Comparison of ENCODE assay signal across 7 mouse cellular contexts in genomic region chr3:152761116-152761515, GRCm38 (mm10). TPM values are rescaled to one million over a fixed set of nuclear protein-coding genes. Genes with fewer than 3 reads are reported as not detected.
DNase-seq lines count a peak whose midpoint lies in the region; ATAC-seq and TF ChIP-seq lines count a peak whose summit lies in the region.

No protein-coding gene starts in this region.

- H3K27ac ChIP-seq in kidney, embryonic 14.5 days (ENCODE audit: low read depth, low read length) = no peak overlapping the region
- H3K27ac ChIP-seq in ES-E14 (ENCODE audit: insufficient read depth, low read depth, low read length, poor library complexity, severe bottlenecking) = no peak overlapping the region
- H3K27ac ChIP-seq in heart, postnatal 0 days (ENCODE audit: low read depth) = no peak overlapping the region
- H3K27ac ChIP-seq in liver, embryonic 13.5 days = peak overlapping the region; percentile 9; the same call in 1 of the 2 replicates

- H3K27me3 ChIP-seq in kidney, embryonic 14.5 days (ENCODE audit: control insufficient read depth, insufficient read depth, low read length) = no peaks in the 10 kb centered on the region
- no peaks in the 10 kb centered on the region for H3K27me3 ChIP-seq in heart, postnatal 0 days (ENCODE audit: control insufficient read depth, insufficient read depth, low read length)
- no peaks in the 10 kb centered on the region for H3K27me3 ChIP-seq in liver, embryonic 13.5 days

- no peaks in the 10 kb centered on the region for H3K4me1 ChIP-seq in kidney, embryonic 14.5 days (ENCODE audit: control insufficient read depth, insufficient read depth, low read length)
- H3K4me1 ChIP-seq in ES-E14 (ENCODE audit: control insufficient read depth in 2 of 2, insufficient read depth in 2 of 2, low read length in 2 of 2, poor library complexity in 1 of 2) = peaks cover 0 to 3% of the 10 kb centered on the region in 2 experiments; a peak in 1 of 4 replicates
- H3K4me1 ChIP-seq in heart, postnatal 0 days (ENCODE audit: control insufficient read depth, insufficient read depth) = no peaks in the 10 kb centered on the region
- peaks cover 86% of the 10 kb centered on the region for H3K4me1 ChIP-seq in liver, embryonic 13.5 days (replicated peaks)

- TF ChIP-seq EP300 in heart, postnatal 0 days (IDR thresholded peaks at IDR 0.05; ENCODE audit: low read depth) = no peak

- H3K4me2 ChIP-seq in kidney, embryonic 14.5 days (replicated peaks; ENCODE audit: low read depth, low read length) = no peak overlapping the region
- no peak overlapping the region for H3K4me2 ChIP-seq in heart, postnatal 0 days (ENCODE audit: low read depth, low read length)
- H3K4me2 ChIP-seq in liver, embryonic 13.5 days = no peak overlapping the region

- peak; percentile 56 for TF ChIP-seq CTCF in heart, postnatal 0 days (IDR thresholded peaks at IDR 0.05; ENCODE audit: low read depth)

- H3K36me3 ChIP-seq in kidney, embryonic 14.5 days (ENCODE audit: control insufficient read depth, insufficient read depth, low read length) = no peaks in the 10 kb centered on the region
- no peaks in the 10 kb centered on the region for H3K36me3 ChIP-seq in ES-E14 (ENCODE audit: control insufficient read depth, insufficient read depth, low read length, poor library complexity, severe bottlenecking)
- no peaks in the 10 kb centered on the region for H3K36me3 ChIP-seq in heart, postnatal 0 days (replicated peaks; ENCODE audit: control insufficient read depth, insufficient read depth, low read length)
- H3K36me3 ChIP-seq in liver, embryonic 13.5 days = no peaks in the 10 kb centered on the region

- DNase-seq in kidney, adult 8-10 months = peak; percentile 22 to 64
- DNase-seq in ES-E14 (ENCODE audit: low read depth, low spot score) = peak; percentile 26
- DNase-seq in adrenal gland, postnatal 36 days = peak; percentile 34 to 39
- DNase-seq in heart, postnatal 0 days (ENCODE audit: low spot score) = peak; percentile 21
- DNase-seq in liver, embryonic 13.5 days = peak; percentile 40
- DNase-seq in thymus, postnatal 4 days = peak; percentile 45

- H3K9me3 ChIP-seq in kidney, embryonic 14.5 days (ENCODE audit: control insufficient read depth, low read length) = no peaks in the 10 kb centered on the region
- H3K9me3 ChIP-seq in ES-E14 (ENCODE audit: control insufficient read depth, insufficient read depth, low read depth, low read length) = no peaks in the 10 kb centered on the region
- H3K9me3 ChIP-seq in heart, postnatal 0 days (replicated peaks; ENCODE audit: control insufficient read depth, low read length) = no peaks in the 10 kb centered on the region
- no peaks in the 10 kb centered on the region for H3K9me3 ChIP-seq in liver, embryonic 13.5 days (replicated peaks)

- WGBS in kidney, embryonic 14.5 days = 32% methylated on average over 7 of the region's 7 CpGs
- 21% methylated on average over 7 of the region's 7 CpGs for WGBS in heart, postnatal 0 days
- 18% methylated on average over 7 of the region's 7 CpGs for WGBS in liver, embryonic 13.5 days (ENCODE audit: insufficient replicate concordance)

- H3K9ac ChIP-seq in kidney, embryonic 14.5 days (ENCODE audit: low read depth, low read length) = no peak overlapping the region
- H3K9ac ChIP-seq in ES-E14 (ENCODE audit: insufficient read depth, low read depth, low read length, poor library complexity, severe bottlenecking) = no peak overlapping the region
- no peak overlapping the region for H3K9ac ChIP-seq in heart, postnatal 0 days (replicated peaks; ENCODE audit: low read depth, low read length)
- H3K9ac ChIP-seq in liver, embryonic 13.5 days = no peak overlapping the region

- no peak for ATAC-seq in kidney, embryonic 14.5 days (ENCODE audit: low FRiP score, low TSS enrichment)
- ATAC-seq in heart, postnatal 0 days (ENCODE audit: insufficient read depth, low read depth) = no peak
- no peak for ATAC-seq in liver, embryonic 13.5 days (ENCODE audit: low read depth)

- in situ Hi-C loops in ES-E14 (cut with MboI; ENCODE audit: low sequenced_read_pairs in 2 of 2, unreplicated experiment in 2 of 2) = no loop called here

- H3K4me3 ChIP-seq in kidney, embryonic 14.5 days (ENCODE audit: low read length) = no peak overlapping the region
- H3K4me3 ChIP-seq in ES-E14 (ENCODE audit: insufficient read depth in 1 of 2, low read depth in 1 of 2, low read length in 2 of 2, poor library complexity in 1 of 2, severe bottlenecking in 1 of 2) = no peak overlapping the region
- no peak overlapping the region for H3K4me3 ChIP-seq in heart, postnatal 0 days (ENCODE audit: low read depth, low read length)
- H3K4me3 ChIP-seq in liver, embryonic 13.5 days (replicated peaks) = no peak overlapping the region

TF ChIP-seq in ES-E14, 5 proteins besides CTCF, POLR2A, EP300 and RAD21:
- 0 out of 2 replicates have a peak, but pooled peaks have one; percentile 43 for TF ChIP-seq ZC3H11A (IDR thresholded peaks at IDR 0.05; ENCODE audit: borderline replicate concordance, low read depth, low read length)
- TF ChIP-seq CHD2 (IDR thresholded peaks at IDR 0.05; ENCODE audit: low read depth, low read length) = no peak
- no peak for TF ChIP-seq ZNF384 (IDR thresholded peaks at IDR 0.05; ENCODE audit: low read depth, low read length)

RNA-seq across cellular contexts. Expression of gene Pigk, which starts 47.2 kb away (rescaled TPM):
- 43.6 and 48.9 TPM in 2 replicates for polyA plus RNA-seq in kidney, embryonic 14.5 days (2014; fragmentation: Nextera tagmentation; extraction: Ambion mirVana)
- 43.4 and 44.6 TPM in 2 replicates for total RNA-seq in ES-E14 (2012; rRNA removed)
- 10 to 100 TPM; 58.8 to 69.0 TPM for total RNA-seq in adrenal gland, postnatal 36 days (2021)
- total RNA-seq in heart, postnatal 0 days (2014; rRNA removed; ENCODE audit: low replicate concordance) = 17.8 and 22.8 TPM in 2 replicates
- 28.4 and 29.0 TPM in 2 replicates for polyA plus RNA-seq in heart, postnatal 0 days (2015; fragmentation: Nextera tagmentation; extraction: Ambion mirVana)
- 24.2 and 24.9 TPM in 2 replicates for polyA plus RNA-seq in liver, embryonic 13.5 days (2015; fragmentation: Nextera tagmentation; extraction: Ambion mirVana)
